Mouse (Mus musculus): ENCODE results near the gene Samd14. TPM values are rescaled to one million over a fixed set of nuclear protein-coding genes. Genes with fewer than 3 reads are reported as not detected.

Gene Samd14
- polyA plus RNA-seq, 1 experiment from 2014 or later: 18.3 TPM

GRCm38 (mm10) chr11:94992480-94992753 lies 17.3 kb upstream of the Samd14 start:
- peaks cover 55% of the 10 kb centered on the region for H3K4me1 ChIP-seq (ENCODE audit: control insufficient read depth, insufficient read depth, low read length)

GRCm38 (mm10) chr11:94992754-94993606 lies 16.7 kb upstream of the Samd14 start:
- 0 out of 2 replicates have a peak, but pooled peaks have one; percentile 6 for ATAC-seq (ENCODE audit: low FRiP score, low TSS enrichment)
- WGBS: 2% methylated on average over 19 of the region's 22 CpGs
- Histone ChIP-seq H3K27me3 (ENCODE audit: control insufficient read depth, insufficient read depth, low read length) (no peaks in the 10 kb centered on the region), H3K9ac (ENCODE audit: low read depth, low read length) (peak overlapping the region; percentile 92), H3K4me1 (ENCODE audit: control insufficient read depth, insufficient read depth, low read length) (peaks cover 52% of the 10 kb centered on the region), H3K27ac (ENCODE audit: low read depth, low read length) (peak overlapping the region; percentile 55), H3K9me3 (ENCODE audit: control insufficient read depth, low read length) (no peaks in the 10 kb centered on the region), H3K36me3 (ENCODE audit: control insufficient read depth, insufficient read depth, low read length) (peaks cover 28% of the 10 kb centered on the region), H3K4me3 (ENCODE audit: low read length) (peak overlapping the region; percentile 94), H3K4me2 (replicated peaks; ENCODE audit: low read depth, low read length) (peak overlapping the region; percentile 99)

More at GRCm38 (mm10) chr11:94992480-94992753, 17.3 kb upstream of the Samd14 start:
- Histone ChIP-seq H3K4me3 (ENCODE audit: low read length) (peak overlapping the region; percentile 94), H3K27ac (ENCODE audit: low read depth, low read length) (peak overlapping the region; percentile 55; the same call in 1 of the 2 replicates), H3K27me3 (ENCODE audit: control insufficient read depth, insufficient read depth, low read length) (no peaks in the 10 kb centered on the region), H3K9me3 (ENCODE audit: control insufficient read depth, low read length) (no peaks in the 10 kb centered on the region), H3K9ac (ENCODE audit: low read depth, low read length) (peak overlapping the region; percentile 92), H3K36me3 (ENCODE audit: control insufficient read depth, insufficient read depth, low read length) (peaks cover 22% of the 10 kb centered on the region), H3K4me2 (replicated peaks; ENCODE audit: low read depth, low read length) (peak overlapping the region; percentile 99)
- no peak for ATAC-seq (ENCODE audit: low FRiP score, low TSS enrichment)
- 2% methylated on average over 20 of the region's 20 CpGs for WGBS

GRCm38 (mm10) chr11:94994208-94994814 lies 15.4 kb upstream of the Samd14 start:
- H3K27me3 ChIP-seq (ENCODE audit: control insufficient read depth, insufficient read depth, low read length): no peaks in the 10 kb centered on the region
- no peak overlapping the region for H3K27ac ChIP-seq (ENCODE audit: low read depth, low read length)
- peaks cover 45% of the 10 kb centered on the region for H3K4me1 ChIP-seq (ENCODE audit: control insufficient read depth, insufficient read depth, low read length)
- ATAC-seq (ENCODE audit: low FRiP score, low TSS enrichment): no peak
- WGBS: 31% methylated on average over 10 of the region's 10 CpGs
- H3K9ac ChIP-seq (ENCODE audit: low read depth, low read length): peak overlapping the region; percentile 92
- no peaks in the 10 kb centered on the region for H3K9me3 ChIP-seq (ENCODE audit: control insufficient read depth, low read length)
- peak overlapping the region; percentile 94 for H3K4me3 ChIP-seq (ENCODE audit: low read length)
- H3K36me3 ChIP-seq (ENCODE audit: control insufficient read depth, insufficient read depth, low read length): peaks cover 41% of the 10 kb centered on the region
- peak overlapping the region; percentile 99 for H3K4me2 ChIP-seq (replicated peaks; ENCODE audit: low read depth, low read length)

- no peaks in the 10 kb centered on the region for H3K27me3 ChIP-seq (ENCODE audit: control insufficient read depth, insufficient read depth, low read length)
- WGBS: 75% methylated on average over 11 of the region's 11 CpGs
- H3K4me1 ChIP-seq (ENCODE audit: control insufficient read depth, insufficient read depth, low read length): peaks cover 41% of the 10 kb centered on the region
These were observed 14.5 kb upstream of the Samd14 start for GRCm38 (mm10) chr11:94994947-94995772.

GRCm38 (mm10) chr11:94996101-94996500 lies 13.6 kb upstream of the Samd14 start:
- 83% methylated on average over 8 of the region's 8 CpGs for WGBS
- Histone ChIP-seq H3K4me1 (ENCODE audit: control insufficient read depth, insufficient read depth, low read length) (peaks cover 49% of the 10 kb centered on the region), H3K4me3 (ENCODE audit: low read length) (no peak overlapping the region), H3K4me2 (replicated peaks; ENCODE audit: low read depth, low read length) (no peak overlapping the region; the same call in 1 of the 2 replicates), H3K36me3 (ENCODE audit: control insufficient read depth, insufficient read depth, low read length) (peaks cover 53% of the 10 kb centered on the region), H3K9ac (ENCODE audit: low read depth, low read length) (no peak overlapping the region), H3K27ac (ENCODE audit: low read depth, low read length) (no peak overlapping the region), H3K27me3 (ENCODE audit: control insufficient read depth, insufficient read depth, low read length) (no peaks in the 10 kb centered on the region), H3K9me3 (ENCODE audit: control insufficient read depth, low read length) (no peaks in the 10 kb centered on the region)
- ATAC-seq (ENCODE audit: low FRiP score, low TSS enrichment): no peak

More at GRCm38 (mm10) chr11:94994947-94995772, 14.5 kb upstream of the Samd14 start:
- Histone ChIP-seq H3K4me2 (replicated peaks; ENCODE audit: low read depth, low read length) (peak overlapping the region; percentile 99), H3K27ac (ENCODE audit: low read depth, low read length) (no peak overlapping the region), H3K36me3 (ENCODE audit: control insufficient read depth, insufficient read depth, low read length) (peaks cover 47% of the 10 kb centered on the region), H3K4me3 (ENCODE audit: low read length) (peak overlapping the region; percentile 94), H3K9ac (ENCODE audit: low read depth, low read length) (peak overlapping the region; percentile 92; the same call in 1 of the 2 replicates), H3K9me3 (ENCODE audit: control insufficient read depth, low read length) (no peaks in the 10 kb centered on the region)
- no peak for ATAC-seq (ENCODE audit: low FRiP score, low TSS enrichment)

GRCm38 (mm10) chr11:94996984-94997383 lies 12.7 kb upstream of the Samd14 start:
- ATAC-seq (ENCODE audit: low FRiP score, low TSS enrichment): no peak
- no peaks in the 10 kb centered on the region for H3K27me3 ChIP-seq (ENCODE audit: control insufficient read depth, insufficient read depth, low read length)
- H3K4me3 ChIP-seq (ENCODE audit: low read length): no peak overlapping the region
- H3K4me2 ChIP-seq (replicated peaks; ENCODE audit: low read depth, low read length): no peak overlapping the region
- no peak overlapping the region for H3K27ac ChIP-seq (ENCODE audit: low read depth, low read length)
- peaks cover 59% of the 10 kb centered on the region for H3K36me3 ChIP-seq (ENCODE audit: control insufficient read depth, insufficient read depth, low read length)
- no peaks in the 10 kb centered on the region for H3K9me3 ChIP-seq (ENCODE audit: control insufficient read depth, low read length)
- H3K9ac ChIP-seq (ENCODE audit: low read depth, low read length): no peak overlapping the region
- peaks cover 49% of the 10 kb centered on the region for H3K4me1 ChIP-seq (ENCODE audit: control insufficient read depth, insufficient read depth, low read length)
- 90% methylated on average over 6 of the region's 6 CpGs for WGBS

GRCm38 (mm10) chr11:94997596-94997995 lies 12.1 kb upstream of the Samd14 start:
- no peak overlapping the region for H3K4me2 ChIP-seq (replicated peaks; ENCODE audit: low read depth, low read length)
- H3K4me1 ChIP-seq (ENCODE audit: control insufficient read depth, insufficient read depth, low read length): peaks cover 45% of the 10 kb centered on the region
- H3K9me3 ChIP-seq (ENCODE audit: control insufficient read depth, low read length): no peaks in the 10 kb centered on the region
- no peaks in the 10 kb centered on the region for H3K27me3 ChIP-seq (ENCODE audit: control insufficient read depth, insufficient read depth, low read length)
- H3K27ac ChIP-seq (ENCODE audit: low read depth, low read length): no peak overlapping the region
- H3K36me3 ChIP-seq (ENCODE audit: control insufficient read depth, insufficient read depth, low read length): peaks cover 66% of the 10 kb centered on the region
- WGBS: 55% methylated on average over 5 of the region's 5 CpGs
- no peak overlapping the region for H3K9ac ChIP-seq (ENCODE audit: low read depth, low read length)
- ATAC-seq (ENCODE audit: low FRiP score, low TSS enrichment): no peak
- H3K4me3 ChIP-seq (ENCODE audit: low read length): no peak overlapping the region

- Histone ChIP-seq H3K9me3 (ENCODE audit: control insufficient read depth, low read length) (no peaks in the 10 kb centered on the region), H3K27me3 (ENCODE audit: control insufficient read depth, insufficient read depth, low read length) (no peaks in the 10 kb centered on the region), H3K4me2 (replicated peaks; ENCODE audit: low read depth, low read length) (no peak overlapping the region), H3K27ac (ENCODE audit: low read depth, low read length) (no peak overlapping the region), H3K4me1 (ENCODE audit: control insufficient read depth, insufficient read depth, low read length) (peaks cover 40% of the 10 kb centered on the region), H3K9ac (ENCODE audit: low read depth, low read length) (no peak overlapping the region), H3K36me3 (ENCODE audit: control insufficient read depth, insufficient read depth, low read length) (peaks cover 71% of the 10 kb centered on the region), H3K4me3 (ENCODE audit: low read length) (no peak overlapping the region)
- 90% methylated on average over 16 of the region's 16 CpGs for WGBS
- no peak for ATAC-seq (ENCODE audit: low FRiP score, low TSS enrichment)
These were observed 11.6 kb upstream of the Samd14 start for GRCm38 (mm10) chr11:94998041-94998531.
